Mouse (Mus musculus): Measurements from ENCODE around the gene Dnajb4. TPM values are rescaled to one million over a fixed set of nuclear protein-coding genes. Genes with fewer than 3 reads are reported as not detected.

Gene Dnajb4
- 85.7 and 94.4 TPM in 2 replicates for total RNA-seq (2017)

GRCm38 (mm10) chr3:152209967-152210634 is at the start of gene Dnajb4, which contains the start of gene Fubp1:
TSS of gene Dnajb4 (minus strand) at chr3:152210302.
TSS of gene Fubp1 (plus strand) at chr3:152210422.
- ATAC-seq (replicated peaks in 1 of 2; ENCODE audit: insufficient read depth in 1 of 2, low FRiP score in 2 of 2, low TSS enrichment in 1 of 2, low read depth in 1 of 2, poor library complexity in 2 of 2, severe bottlenecking in 2 of 2), result peak; percentile 91 to 93

- ATAC-seq (replicated peaks in 1 of 2; ENCODE audit: insufficient read depth in 1 of 2, low FRiP score in 2 of 2, low TSS enrichment in 1 of 2, low read depth in 1 of 2, poor library complexity in 2 of 2, severe bottlenecking in 2 of 2), result peak; percentile 60 to 75
Measured at GRCm38 (mm10) chr3:152259409-152259808, 49.3 kb upstream of the Dnajb4 start.

DNA sequence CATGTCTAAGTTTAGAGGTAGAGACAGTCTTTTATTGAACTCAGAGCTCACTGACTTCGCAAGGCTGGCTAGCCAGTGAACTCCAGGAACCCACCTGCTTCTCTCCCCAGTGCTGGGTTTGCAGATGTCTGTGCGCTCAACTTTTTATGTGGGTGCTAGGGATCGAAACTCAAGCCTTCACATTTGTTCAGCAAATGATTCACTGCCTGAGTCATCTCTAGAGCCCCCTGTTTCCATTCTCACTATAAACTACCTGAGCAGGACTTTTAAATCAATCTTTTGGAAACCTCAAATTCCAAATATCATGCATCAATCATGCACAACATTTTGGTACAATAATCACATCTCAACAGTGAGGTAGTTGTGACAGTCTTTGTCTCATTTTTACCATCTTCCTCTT is 47.4 kb upstream of the Dnajb4 start:
- ATAC-seq (replicated peaks in 1 of 2; ENCODE audit: insufficient read depth in 1 of 2, low FRiP score in 2 of 2, low TSS enrichment in 1 of 2, low read depth in 1 of 2, poor library complexity in 2 of 2, severe bottlenecking in 2 of 2), result no peak

DNA sequence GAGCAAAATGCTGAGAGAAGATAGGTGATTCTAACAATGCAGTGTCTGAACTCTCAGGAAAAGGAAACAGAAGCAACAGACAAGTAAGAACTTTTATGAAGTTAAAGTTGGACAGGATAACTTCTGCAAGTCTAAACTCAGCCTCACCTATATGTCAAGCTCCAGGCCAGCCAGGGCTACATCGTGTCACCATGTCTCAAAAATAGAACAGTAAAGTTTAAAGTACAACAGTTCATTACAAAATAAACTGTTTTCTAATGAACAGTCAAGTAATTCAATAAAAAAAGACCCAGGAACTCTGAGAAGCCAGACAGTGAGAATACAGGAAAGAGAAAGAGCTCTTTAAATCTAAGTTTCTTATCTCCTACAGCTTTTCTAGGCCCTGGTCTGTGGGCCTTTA is 40.4 kb upstream of the Dnajb4 start:
- ATAC-seq (replicated peaks in 1 of 2; ENCODE audit: insufficient read depth in 1 of 2, low FRiP score in 2 of 2, low TSS enrichment in 1 of 2, low read depth in 1 of 2, poor library complexity in 2 of 2, severe bottlenecking in 2 of 2), result no peak

DNA sequence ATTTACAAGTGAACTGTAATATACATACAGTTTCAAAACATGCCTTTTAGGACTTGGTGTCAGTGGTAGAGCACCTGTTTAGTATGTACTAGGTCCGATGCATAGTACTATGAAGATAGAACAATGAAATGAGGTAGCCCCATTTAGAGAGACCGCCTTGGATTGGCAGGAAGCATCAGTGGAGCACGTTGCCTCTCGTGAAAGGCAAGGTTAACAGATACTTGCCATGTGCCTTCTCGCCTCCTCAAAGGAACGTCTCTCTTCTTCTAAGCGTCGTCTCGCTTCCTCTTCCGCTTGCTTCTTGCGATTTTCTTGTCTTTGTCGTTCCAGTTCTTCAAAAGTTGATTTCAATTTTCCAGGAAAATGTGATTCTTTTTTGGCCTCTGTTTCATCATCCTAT is 37.6 kb upstream of the Dnajb4 start:
- no peak for ATAC-seq (replicated peaks in 1 of 2; ENCODE audit: insufficient read depth in 1 of 2, low FRiP score in 2 of 2, low TSS enrichment in 1 of 2, low read depth in 1 of 2, poor library complexity in 2 of 2, severe bottlenecking in 2 of 2)

GRCm38 (mm10) chr3:152245273-152245910 is 35.3 kb upstream of the Dnajb4 start:
- no peak for ATAC-seq (replicated peaks in 1 of 2; ENCODE audit: insufficient read depth in 1 of 2, low FRiP score in 2 of 2, low TSS enrichment in 1 of 2, low read depth in 1 of 2, poor library complexity in 2 of 2, severe bottlenecking in 2 of 2)

DNA sequence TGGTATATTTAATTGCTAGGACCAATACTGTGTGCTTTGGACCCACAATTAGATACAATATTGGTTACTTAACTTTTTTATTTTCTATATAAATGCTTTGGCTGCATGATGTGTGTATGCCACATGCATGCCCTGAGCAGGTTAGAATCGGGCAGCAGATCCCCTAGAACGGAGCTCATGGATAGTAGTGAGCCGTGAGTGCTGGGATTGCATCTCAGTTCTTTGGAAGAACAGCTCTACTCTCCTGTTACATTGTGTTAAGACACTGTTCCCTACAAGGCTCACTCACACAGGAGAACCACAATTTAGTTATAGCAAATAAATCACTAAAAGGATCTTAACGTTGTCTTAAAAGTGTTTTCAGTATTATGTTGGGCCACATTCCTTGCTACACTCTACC is 33.2 kb upstream of the Dnajb4 start:
- ATAC-seq (replicated peaks in 1 of 2; ENCODE audit: insufficient read depth in 1 of 2, low FRiP score in 2 of 2, low TSS enrichment in 1 of 2, low read depth in 1 of 2, poor library complexity in 2 of 2, severe bottlenecking in 2 of 2), result no peak

- ATAC-seq (replicated peaks in 1 of 2; ENCODE audit: insufficient read depth in 1 of 2, low FRiP score in 2 of 2, low TSS enrichment in 1 of 2, low read depth in 1 of 2, poor library complexity in 2 of 2, severe bottlenecking in 2 of 2), result no peak
Measured at GRCm38 (mm10) chr3:152241098-152241497, 31.0 kb upstream of the Dnajb4 start.

DNA sequence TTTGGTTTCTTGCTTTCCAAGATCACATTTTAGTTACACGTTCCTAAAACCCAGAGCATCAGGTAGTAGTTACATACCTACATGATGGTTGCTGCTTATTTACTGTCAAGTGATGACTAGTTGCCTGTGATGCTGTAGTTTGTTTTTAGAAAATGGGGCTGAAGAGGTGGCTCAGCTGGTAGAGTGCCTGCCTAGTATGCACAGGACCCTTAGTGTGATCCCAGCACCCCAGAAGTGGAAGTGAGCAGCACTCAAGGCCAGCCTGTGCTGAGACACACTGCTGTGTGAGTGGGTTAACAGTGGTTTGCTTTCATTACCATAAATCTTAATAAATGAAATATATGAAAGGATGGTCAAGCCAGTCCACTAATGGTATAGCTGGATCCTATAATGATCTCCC is 29.5 kb upstream of the Dnajb4 start:
- ATAC-seq (replicated peaks in 1 of 2; ENCODE audit: insufficient read depth in 1 of 2, low FRiP score in 2 of 2, low TSS enrichment in 1 of 2, low read depth in 1 of 2, poor library complexity in 2 of 2, severe bottlenecking in 2 of 2), result no peak

DNA sequence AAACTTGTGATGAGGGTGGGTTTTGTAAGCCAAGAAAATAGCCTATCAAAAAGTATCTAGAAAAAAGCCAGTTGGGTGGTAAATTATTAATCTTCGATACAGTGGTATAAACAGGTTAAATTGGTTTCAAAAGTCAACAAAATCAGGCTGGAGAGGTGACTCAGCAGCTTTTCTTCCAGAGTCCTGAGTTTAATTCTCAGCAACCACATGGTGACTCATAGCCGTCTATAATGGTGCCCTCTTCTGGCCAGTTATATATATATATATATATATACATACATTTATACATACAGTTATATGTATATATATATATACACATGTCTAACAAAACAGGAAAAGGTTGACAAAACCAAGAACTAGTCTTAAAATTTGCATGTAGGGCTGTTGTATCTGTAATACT is 28.7 kb upstream of the Dnajb4 start:
- ATAC-seq (replicated peaks in 1 of 2; ENCODE audit: insufficient read depth in 1 of 2, low FRiP score in 2 of 2, low TSS enrichment in 1 of 2, low read depth in 1 of 2, poor library complexity in 2 of 2, severe bottlenecking in 2 of 2), result no peak; a peak in 1 of 4 replicates

- no peak for ATAC-seq (replicated peaks in 1 of 2; ENCODE audit: insufficient read depth in 1 of 2, low FRiP score in 2 of 2, low TSS enrichment in 1 of 2, low read depth in 1 of 2, poor library complexity in 2 of 2, severe bottlenecking in 2 of 2)
Measured at GRCm38 (mm10) chr3:152235805-152236204, 25.7 kb upstream of the Dnajb4 start.

GRCm38 (mm10) chr3:152235238-152235637 is 25.1 kb upstream of the Dnajb4 start:
- no peak for ATAC-seq (replicated peaks in 1 of 2; ENCODE audit: insufficient read depth in 1 of 2, low FRiP score in 2 of 2, low TSS enrichment in 1 of 2, low read depth in 1 of 2, poor library complexity in 2 of 2, severe bottlenecking in 2 of 2)

- ATAC-seq (replicated peaks in 1 of 2; ENCODE audit: insufficient read depth in 1 of 2, low FRiP score in 2 of 2, low TSS enrichment in 1 of 2, low read depth in 1 of 2, poor library complexity in 2 of 2, severe bottlenecking in 2 of 2), result peak in 1 of 2 experiments; percentile 21; a peak in 1 of 4 replicates
Measured at GRCm38 (mm10) chr3:152231333-152232100, 21.4 kb upstream of the Dnajb4 start.

GRCm38 (mm10) chr3:152229271-152229670 is 19.2 kb upstream of the Dnajb4 start:
- no peak for ATAC-seq (replicated peaks in 1 of 2; ENCODE audit: insufficient read depth in 1 of 2, low FRiP score in 2 of 2, low TSS enrichment in 1 of 2, low read depth in 1 of 2, poor library complexity in 2 of 2, severe bottlenecking in 2 of 2)

DNA sequence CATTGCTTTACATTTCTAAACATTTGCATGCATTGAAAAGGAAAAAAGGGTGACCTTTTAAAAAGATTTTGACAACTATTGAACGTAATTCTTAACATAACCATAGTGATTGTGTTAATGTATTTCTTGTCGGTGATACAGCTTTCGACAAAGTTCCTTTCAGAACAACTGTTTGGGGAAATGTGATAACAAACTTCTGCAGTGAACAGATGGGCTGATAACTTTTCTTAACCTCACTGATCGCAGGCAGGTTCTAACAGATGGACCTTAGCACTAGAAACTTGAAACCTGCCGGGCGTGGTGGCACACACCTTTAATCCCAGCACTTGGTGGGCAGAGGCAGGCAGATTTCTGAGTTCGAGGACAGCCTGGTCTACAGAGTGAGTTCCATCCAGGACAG is 18.7 kb upstream of the Dnajb4 start:
- no peak for ATAC-seq (replicated peaks in 1 of 2; ENCODE audit: insufficient read depth in 1 of 2, low FRiP score in 2 of 2, low TSS enrichment in 1 of 2, low read depth in 1 of 2, poor library complexity in 2 of 2, severe bottlenecking in 2 of 2)

GRCm38 (mm10) chr3:152225906-152226305 is 15.8 kb upstream of the Dnajb4 start:
- no peak for ATAC-seq (replicated peaks in 1 of 2; ENCODE audit: insufficient read depth in 1 of 2, low FRiP score in 2 of 2, low TSS enrichment in 1 of 2, low read depth in 1 of 2, poor library complexity in 2 of 2, severe bottlenecking in 2 of 2)

DNA sequence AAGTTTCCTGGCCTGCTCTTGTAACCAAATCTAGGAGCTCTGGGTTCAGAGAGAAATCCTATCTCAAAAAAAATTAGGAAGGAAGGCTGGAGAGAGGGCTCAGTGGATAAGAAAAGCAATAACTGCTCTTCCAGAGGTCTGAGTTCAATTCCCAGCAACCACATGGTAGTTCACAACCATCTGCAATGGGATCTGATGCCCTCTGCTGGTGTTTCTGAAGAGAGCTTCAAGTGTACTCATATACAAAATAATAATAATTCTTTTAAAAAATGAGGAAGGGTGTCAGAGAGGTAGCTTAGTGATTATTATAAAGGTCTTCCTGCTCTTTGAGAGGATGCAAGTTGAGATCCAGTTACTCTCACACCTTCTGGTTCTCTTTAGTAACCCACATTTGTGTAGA is 14.8 kb upstream of the Dnajb4 start:
- ATAC-seq (replicated peaks in 1 of 2; ENCODE audit: insufficient read depth in 1 of 2, low FRiP score in 2 of 2, low TSS enrichment in 1 of 2, low read depth in 1 of 2, poor library complexity in 2 of 2, severe bottlenecking in 2 of 2), result no peak

- no peak for ATAC-seq (replicated peaks in 1 of 2; ENCODE audit: insufficient read depth in 1 of 2, low FRiP score in 2 of 2, low TSS enrichment in 1 of 2, low read depth in 1 of 2, poor library complexity in 2 of 2, severe bottlenecking in 2 of 2)
Measured at GRCm38 (mm10) chr3:152213416-152213815, 3.3 kb upstream of the Dnajb4 start.
